Mouse (Mus musculus) G1E (cell line): Measurements from ENCODE around the gene Nfkbil1. TPM values are rescaled to one million over a fixed set of nuclear protein-coding genes. Genes with fewer than 3 reads are reported as not detected.

Experiments used
- ATAC-seq: 2 replicates; pipeline ENCODE4 v1.8.0; 2016; ENCODE audit warnings: mild to moderate bottlenecking; ENCODE audit not compliant: insufficient number of reproducible peaks, poor library complexity, low FRiP score, severe bottlenecking; ENCODE audit errors: extremely low read depth
- DNase-seq: peaks from one replicate; pipeline ENCODE4 v3.0.0; 2012; ENCODE audit warnings: low spot score
- H3K27me3 ChIP-seq: 2 replicates; pipeline ENCODE4 v1.6.1; 2012; ENCODE audit warnings: mild to moderate bottlenecking, low read length, inconsistent platforms; ENCODE audit not compliant: insufficient read depth
- H3K36me3 ChIP-seq: replicated peaks from 2 replicates; pipeline ENCODE3; 2012; ENCODE audit warnings: mild to moderate bottlenecking, inconsistent platforms
- H3K4me1 ChIP-seq: 2 replicates; pipeline ENCODE4 v1.6.1; 2012; ENCODE audit warnings: low read depth, low read length, inconsistent platforms, mixed read lengths; ENCODE audit not compliant: insufficient read depth
- H3K4me3 ChIP-seq: 2 replicates; pipeline ENCODE4 v1.5.1; 2012; ENCODE audit warnings: low read depth, mild to moderate bottlenecking, inconsistent platforms, low read length, moderate library complexity, mixed read lengths
- H3K9me3 ChIP-seq: replicated peaks from 2 replicates; pipeline ENCODE4 v1.6.1; 2012; ENCODE audit warnings: inconsistent platforms
- CTCF ChIP-seq: IDR thresholded peaks from 2 replicates; pipeline ENCODE4 v1.5.1; 2012; ENCODE audit warnings: low read depth, low read length, inconsistent platforms, mixed read lengths
- GATA1 ChIP-seq: IDR thresholded peaks from 2 replicates; pipeline ENCODE4 v1.6.1; 2012; ENCODE audit warnings: borderline replicate concordance, low read length, inconsistent platforms, mixed read lengths
- GATA2 ChIP-seq: IDR thresholded peaks from 2 replicates; pipeline ENCODE4 v1.6.1; 2012; ENCODE audit warnings: low read depth, low read length, inconsistent platforms, borderline replicate concordance
- POLR2AphosphoS5 ChIP-seq: IDR thresholded peaks from 2 replicates; pipeline ENCODE4 v1.6.1; 2012; ENCODE audit warnings: low read depth, low read length, inconsistent platforms; ENCODE audit not compliant: insufficient replicate concordance
- TAL1 ChIP-seq: conservative IDR thresholded peaks from 2 replicates; pipeline ENCODE4 v1.6.1; 2012; ENCODE audit warnings: low read depth, low read length, inconsistent platforms, mixed read lengths
- polyA plus RNA-seq: library from polyadenylated mRNA; stranded (reverse); fragments of >175 nt; gene quantifications from 2 replicates; pipeline ENCODE4 v1.2.3, GENCODE M21; 2012
- total RNA-seq, 2 experiments: library from RNA; stranded (forward) in 1 of 2; stranded (reverse) in 1 of 2; fragments of 200-1000 nt in 1 of 2; fragments of >200 nt in 1 of 2; fragmentation: Nextera tagmentation in 1 of 2; gene quantifications; 2 replicates each; pipeline ENCODE4 v1.2.3; 2014 to 2017

The Nfkbil1 gene
- total and polyA plus RNA-seq, 3 experiments, result 8.6 to 37.3 (median 14.1) TPM

DNA sequence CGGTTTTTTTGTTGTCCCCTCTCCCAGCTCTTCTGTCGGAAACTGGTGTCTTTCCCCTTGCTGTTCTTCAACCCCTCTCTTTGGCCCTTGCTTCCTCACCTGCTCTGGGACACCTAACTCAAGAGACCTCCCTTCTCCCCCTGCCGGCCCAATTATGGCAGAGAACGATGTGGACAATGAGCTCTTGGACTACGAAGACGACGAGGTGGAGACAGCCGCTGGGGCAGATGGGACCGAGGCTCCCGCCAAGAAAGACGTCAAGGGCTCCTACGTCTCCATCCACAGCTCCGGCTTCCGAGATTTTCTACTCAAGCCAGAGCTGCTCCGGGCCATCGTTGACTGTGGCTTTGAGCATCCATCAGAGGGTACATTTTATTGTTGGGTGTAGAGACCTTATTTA is 7.5 kb upstream of the Nfkbil1 start:
- ATAC-seq, result no peak
- no peaks in the 10 kb centered on the region for H3K27me3 ChIP-seq
- H3K36me3 ChIP-seq, result peaks cover 73% of the 10 kb centered on the region
- H3K9me3 ChIP-seq, result no peaks in the 10 kb centered on the region
- H3K4me3 ChIP-seq, result peak overlapping the region; percentile 87
- no peak for TF ChIP-seq POLR2AphosphoS5
- no peak for TF ChIP-seq GATA2
- TF ChIP-seq GATA1, result no peak
- TF ChIP-seq CTCF, result no peak
- no peak for TF ChIP-seq TAL1
- DNase-seq, result peak; percentile 51
- peaks cover 75% of the 10 kb centered on the region for H3K4me1 ChIP-seq

DNA sequence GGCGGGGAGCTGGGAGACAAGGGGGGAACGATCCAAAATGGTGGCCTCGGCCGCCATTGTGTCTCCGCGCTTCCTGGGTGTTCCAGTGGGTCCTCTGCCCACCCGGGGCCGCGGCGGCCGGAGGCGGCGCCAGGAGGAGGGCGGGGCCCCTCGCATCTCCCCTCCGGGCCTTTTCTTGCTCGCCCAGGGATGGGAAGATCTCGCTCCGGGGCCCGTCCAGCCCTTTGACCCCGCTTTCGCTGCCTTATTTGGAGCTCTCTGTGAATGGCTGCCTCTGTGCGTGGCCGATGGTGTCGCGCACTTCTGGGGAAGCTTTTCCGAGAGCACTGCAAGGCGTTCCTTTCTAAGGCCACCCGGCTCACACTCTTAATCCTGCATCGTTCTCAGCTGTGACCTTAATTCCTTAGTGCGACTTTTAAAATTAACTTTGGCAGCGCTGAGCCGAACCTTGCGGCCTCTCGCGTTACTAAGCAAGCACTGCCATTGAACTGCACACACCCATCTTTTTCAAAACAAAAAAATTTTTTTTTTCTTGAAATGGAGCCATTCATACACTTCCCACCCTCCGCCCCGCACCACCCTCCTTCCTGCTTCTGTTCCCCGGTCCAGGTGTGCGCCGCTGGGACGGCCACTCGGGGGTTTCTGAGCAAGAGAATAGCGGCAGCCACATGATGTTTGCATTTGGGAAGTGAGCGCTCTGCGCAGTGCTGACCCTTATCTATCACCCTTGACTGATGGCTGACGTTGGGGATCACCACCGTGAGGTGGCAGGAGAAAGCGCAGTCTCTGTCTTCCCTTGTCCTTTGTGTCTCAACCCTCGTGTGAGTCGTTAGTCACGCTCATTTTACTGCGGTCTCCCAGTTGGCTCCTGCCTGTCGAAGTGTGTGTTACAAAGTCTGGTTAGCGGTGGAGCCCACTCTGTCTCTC is 6.7 kb upstream of the Nfkbil1 start:
- DNase-seq, result peak; percentile 78
- Histone ChIP-seq H3K9me3 (no peaks in the 10 kb centered on the region), H3K4me1 (peaks cover 69% of the 10 kb centered on the region), H3K4me3 (peak overlapping the region; percentile 87), H3K36me3 (peaks cover 73% of the 10 kb centered on the region), H3K27me3 (no peaks in the 10 kb centered on the region)
- ATAC-seq, result peak; percentile 34
- TF ChIP-seq CTCF (no peak), GATA1 (no peak), GATA2 (no peak), TAL1 (no peak), POLR2AphosphoS5 (no peak)

DNA sequence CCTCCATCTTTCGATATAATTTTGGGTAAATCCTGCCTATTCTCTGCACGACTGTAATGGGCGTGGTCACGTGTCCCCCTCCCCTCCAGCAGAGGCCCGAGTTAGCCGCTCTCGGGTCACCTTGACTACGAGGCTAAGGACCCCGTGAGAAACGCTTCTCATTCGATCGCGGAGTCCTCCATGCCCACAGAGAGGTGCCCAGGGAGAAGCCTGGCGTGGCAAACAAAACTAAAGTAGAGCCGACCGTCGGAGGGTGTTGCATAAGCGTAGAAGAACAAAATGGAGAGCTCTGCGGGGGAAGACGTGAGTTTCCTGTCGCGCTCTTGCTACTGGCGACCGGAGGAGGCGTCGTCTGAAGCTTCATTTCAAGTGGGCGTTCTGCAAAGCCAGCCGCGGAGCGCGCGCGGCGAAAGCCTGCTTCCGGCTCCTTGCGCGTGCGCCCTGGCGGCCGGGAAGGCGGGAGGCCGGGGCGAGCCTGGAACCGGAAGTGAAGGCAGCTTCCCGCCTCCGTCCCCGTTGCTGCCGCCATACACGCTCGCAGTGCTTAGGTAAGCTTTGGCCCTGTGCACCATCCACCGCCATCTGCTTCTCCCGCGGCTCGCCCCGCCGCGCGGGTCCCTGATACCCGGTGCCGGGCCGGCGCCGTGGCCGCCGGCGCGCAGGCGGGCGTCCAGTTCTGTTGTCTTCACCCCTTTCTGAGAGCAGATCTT is 5.9 kb upstream of the Nfkbil1 start, which contains the start of gene Ddx39b:
Gene Ddx39b (plus strand): TSS at position 442 of the 710 bp plus-strand sequence.
- Histone ChIP-seq H3K27me3 (no peaks in the 10 kb centered on the region), H3K9me3 (no peaks in the 10 kb centered on the region), H3K4me3 (peak within 1 kb of the TSS; percentile 87), H3K4me1 (peaks cover 67% of the 10 kb centered on the region), H3K36me3 (peaks cover 70% of the 10 kb centered on the region)
- TF ChIP-seq TAL1 (no peak), POLR2AphosphoS5 (no peak), GATA1 (no peak), CTCF (no peak), GATA2 (no peak)
- DNase-seq, result peak; percentile 90
- ATAC-seq, result peak; percentile 63

DNA sequence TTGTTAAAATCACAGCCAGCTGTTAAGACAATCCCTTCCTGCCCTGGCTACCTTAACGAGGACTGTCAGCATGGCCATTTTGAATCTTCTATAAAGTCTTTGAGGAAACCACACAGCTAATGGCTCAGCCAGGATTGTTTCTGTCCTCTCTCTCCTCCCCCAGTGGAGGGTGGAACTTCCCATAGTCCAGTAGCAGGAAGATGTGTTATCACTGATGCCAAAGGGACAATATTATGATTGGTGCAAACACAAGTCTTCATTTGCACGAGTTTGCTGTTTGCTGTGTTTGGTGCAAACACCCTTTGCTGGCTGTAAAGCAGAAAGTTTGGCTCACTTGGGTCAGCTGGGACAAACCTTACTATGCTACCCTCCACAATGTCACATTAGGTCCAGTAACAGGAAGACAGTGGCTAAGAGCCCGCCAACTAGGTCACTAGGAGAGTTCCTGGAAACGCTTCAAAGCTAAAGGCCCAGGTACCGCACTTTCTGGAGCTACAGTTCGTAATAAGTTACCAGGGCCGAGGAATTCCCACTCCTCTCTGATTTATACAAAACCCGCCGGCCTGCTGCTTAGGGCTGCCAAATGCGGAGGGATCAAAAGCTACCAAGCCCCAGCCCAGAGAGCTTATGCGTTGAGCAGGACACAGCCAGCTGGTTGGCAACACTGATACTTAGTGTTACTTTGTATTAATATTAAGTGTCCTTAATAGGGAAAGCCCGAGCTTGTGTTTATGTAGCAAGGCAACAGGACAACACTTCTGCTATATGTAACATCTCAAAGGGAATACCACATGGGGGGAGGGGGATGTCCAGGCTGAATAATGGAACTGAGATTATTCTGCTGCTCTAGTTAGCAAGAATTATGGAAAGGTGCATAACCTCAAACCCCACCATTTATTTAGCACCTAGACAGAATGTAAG is 5.1 kb upstream of the Nfkbil1 start:
- Histone ChIP-seq H3K27me3 (no peaks in the 10 kb centered on the region), H3K9me3 (no peaks in the 10 kb centered on the region), H3K4me1 (peaks cover 66% of the 10 kb centered on the region), H3K36me3 (peaks cover 62% of the 10 kb centered on the region), H3K4me3 (peak overlapping the region; percentile 87)
- DNase-seq, result no peak
- no peak for TF ChIP-seq CTCF
- TF ChIP-seq TAL1, result no peak
- no peak for TF ChIP-seq GATA2
- TF ChIP-seq GATA1, result no peak
- no peak for TF ChIP-seq POLR2AphosphoS5
- no peak for ATAC-seq

DNA sequence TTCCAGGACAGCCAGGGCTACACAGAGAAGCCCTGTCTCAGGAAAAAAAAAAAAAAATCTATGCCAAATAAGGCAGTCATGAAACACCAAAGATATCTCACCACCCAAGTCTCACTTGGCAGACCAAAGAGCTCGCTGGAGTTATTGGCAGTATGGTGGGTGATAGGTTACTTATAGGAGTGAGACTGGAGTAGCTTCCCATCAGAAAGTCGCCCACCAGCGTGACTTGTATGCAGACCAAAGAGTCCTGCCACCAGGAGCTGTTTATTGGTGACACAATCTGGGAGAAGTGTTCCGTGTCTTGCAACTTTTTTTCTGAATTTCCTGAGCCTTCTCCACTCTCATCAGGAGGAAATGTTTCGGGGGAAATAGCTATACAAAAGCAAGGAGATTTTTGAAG is 4.1 kb upstream of the Nfkbil1 start:
- no peak for ATAC-seq
- Histone ChIP-seq H3K9me3 (no peaks in the 10 kb centered on the region), H3K27me3 (no peaks in the 10 kb centered on the region), H3K4me3 (no peak overlapping the region), H3K36me3 (peaks cover 55% of the 10 kb centered on the region), H3K4me1 (peaks cover 61% of the 10 kb centered on the region)
- TF ChIP-seq GATA2 (no peak), CTCF (no peak), GATA1 (no peak), TAL1 (no peak), POLR2AphosphoS5 (no peak)
- DNase-seq, result no peak
